Mouse (Mus musculus): ENCODE results near the gene Gm7324. TPM values are rescaled to one million over a fixed set of nuclear protein-coding genes. Genes with fewer than 3 reads are reported as not detected.

Gene Gm7324
- total RNA-seq (2023), result 2.2 TPM

DNA sequence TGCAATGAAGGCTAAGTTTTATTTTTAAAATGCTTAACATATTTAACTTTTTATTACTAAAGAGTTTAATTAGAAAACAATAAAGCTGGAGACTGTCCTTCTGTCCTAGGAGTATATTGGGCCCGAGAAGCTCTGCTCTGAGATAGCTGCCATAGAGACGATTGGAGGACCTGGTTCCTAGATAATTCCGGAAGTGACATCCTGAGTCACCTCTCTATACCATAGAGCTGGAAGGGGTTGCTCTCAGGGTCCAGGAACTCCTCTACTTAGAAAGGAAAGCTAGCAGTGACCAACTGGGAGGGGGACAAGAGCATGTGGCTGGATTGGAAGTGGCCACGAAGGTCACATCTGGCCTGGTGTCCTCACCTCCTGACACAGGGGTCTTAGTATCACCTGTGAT lies at the start of gene Gm7324:
Gm7324 (plus strand) TSS at position 208 of the 400 bp plus-strand sequence.

DNA sequence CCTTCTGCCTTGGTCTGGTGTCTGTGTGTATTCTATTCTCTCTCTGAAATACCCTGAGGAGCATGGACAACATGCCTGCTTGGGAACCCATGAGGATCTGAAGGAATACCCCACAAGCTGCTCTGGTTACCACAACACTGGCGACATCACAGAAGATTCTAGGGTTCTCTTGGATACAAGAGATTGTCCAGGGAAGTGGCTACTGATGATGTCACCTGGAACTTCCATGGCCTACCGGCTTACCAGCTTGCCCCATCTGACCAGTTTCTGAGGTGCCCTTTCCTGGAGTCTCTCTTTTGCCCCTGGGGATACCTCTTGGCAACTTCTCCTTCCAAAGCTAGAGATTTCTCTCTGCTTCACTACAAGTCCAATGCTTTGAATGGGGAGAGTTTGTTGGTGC lies 20.5 kb upstream of the Gm7324 start, which contains the start of gene Gm8165:
Gm8165 (minus strand) TSS at position 101 of the 400 bp plus-strand sequence.

DNA sequence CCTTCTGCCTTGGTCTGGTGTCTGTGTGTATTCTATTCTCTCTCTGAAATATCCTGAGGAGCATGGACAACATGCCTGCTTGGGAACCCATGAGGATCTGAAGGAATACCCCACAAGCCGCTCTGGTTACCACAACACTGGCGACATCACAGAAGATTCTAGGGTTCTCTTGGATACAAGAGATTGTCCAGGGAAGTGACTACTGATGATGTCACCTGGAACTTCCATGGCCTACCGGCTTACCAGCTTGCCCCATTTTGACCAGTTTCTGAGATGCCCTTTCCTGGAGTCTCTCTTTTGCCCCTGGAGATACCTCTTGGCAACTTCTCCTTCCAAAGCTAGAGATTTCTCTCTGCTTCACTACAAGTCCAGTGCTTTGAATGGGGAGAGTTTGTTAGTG lies 29.8 kb downstream of the Gm7324 start, which contains the start of gene Gm16506:
Gm16506 (minus strand) TSS at position 101 of the 400 bp plus-strand sequence.

DNA sequence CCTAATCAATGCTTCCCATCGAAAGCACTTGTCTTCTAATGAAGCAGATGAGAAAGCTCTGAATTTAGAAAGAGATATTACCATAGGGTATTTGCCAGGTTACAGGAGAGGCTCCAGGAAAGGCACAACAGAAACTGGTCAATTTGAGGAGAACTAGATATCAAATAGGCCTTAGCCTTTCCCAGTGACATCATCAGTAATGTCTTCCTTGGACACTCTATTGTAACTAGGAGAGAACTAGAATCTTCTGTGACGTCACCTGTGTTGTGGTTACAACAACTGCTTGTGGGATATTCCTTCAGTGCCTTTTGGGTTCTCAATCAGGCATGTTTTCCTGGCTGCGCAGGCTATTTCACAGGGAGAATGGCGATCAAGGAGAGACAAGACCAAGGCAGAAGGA lies 49.9 kb downstream of the Gm7324 start, which contains the start of gene Gm6526:
Gm6526 (plus strand) TSS at position 301 of the 400 bp plus-strand sequence.

Other genes with a start within 250 kb of the Gm7324 start
- not detected for gene Gm5799, start 154.3 kb upstream of the Gm7324 start, total RNA-seq (2023)
- gene Gm17654, start 118.7 kb upstream of the Gm7324 start, total RNA-seq (2023), result not detected
- gene Gm10375, start 89.8 kb upstream of the Gm7324 start, total RNA-seq (2023), result not detected
- gene Gm8165, start 20.6 kb upstream of the Gm7324 start, total RNA-seq (2023), result not detected
- not detected for gene Gm16506, start 29.7 kb downstream of the Gm7324 start, total RNA-seq (2023)
- not detected for gene Gm6526, start 50.0 kb downstream of the Gm7324 start, total RNA-seq (2023)
- gene Gm8180, start 86.9 kb downstream of the Gm7324 start, total RNA-seq (2023), result not detected
- gene Ear1, start 177.7 kb downstream of the Gm7324 start, total RNA-seq (2023), result not detected
- gene Ear10, start 225.7 kb downstream of the Gm7324 start, total RNA-seq (2023), result not detected
- not detected for gene Gm8113, start 227.6 kb downstream of the Gm7324 start, total RNA-seq (2023)

All from CD4-positive naive resting alpha-beta T cell, adult 76 days (primary cell).